Mouse (Mus musculus): ENCODE data around the gene Kiss1r. TPM values are rescaled to one million over a fixed set of nuclear protein-coding genes. Genes with fewer than 3 reads are reported as not detected.

Kiss1r gene
- polyA plus RNA-seq (2015; fragmentation: Nextera tagmentation; extraction: Ambion mirVana): 2.7 and 3.1 TPM in 2 replicates

DNA sequence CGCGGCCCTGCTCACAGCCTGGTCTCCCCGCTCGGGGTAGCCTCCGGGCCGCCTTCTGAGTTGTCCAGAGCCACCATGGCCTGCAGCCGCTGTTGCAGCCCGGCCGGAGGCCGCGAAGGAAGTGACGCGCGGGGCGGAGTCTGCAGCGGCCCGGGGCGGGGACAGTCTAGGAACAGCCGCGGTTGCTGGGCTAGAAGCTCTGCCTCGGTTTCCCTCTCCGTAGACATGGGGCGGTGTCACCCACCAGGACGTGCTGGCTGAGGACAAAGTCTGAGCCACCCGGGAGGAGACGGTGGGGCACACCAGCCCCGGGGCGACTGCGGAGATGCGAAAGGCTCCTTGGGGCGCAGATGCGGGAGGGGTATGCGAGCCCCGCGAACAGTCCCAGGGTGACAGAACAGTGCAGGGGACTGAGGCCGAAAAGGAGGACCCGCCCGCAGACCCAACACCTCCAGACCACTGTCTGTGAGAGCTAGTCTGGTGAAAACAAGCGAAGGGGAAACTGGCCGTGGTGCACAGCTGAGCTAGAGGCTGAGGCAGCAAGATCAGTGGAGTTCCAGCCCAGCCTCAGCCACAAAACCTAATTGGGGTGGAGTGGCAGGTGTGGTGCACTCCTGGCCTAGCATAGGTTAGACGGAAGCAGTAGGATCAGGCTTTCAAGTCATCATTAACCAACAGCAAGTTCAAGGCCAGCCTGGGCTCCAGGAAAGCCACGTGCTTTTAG lies at the start of gene Kiss1r:
Kiss1r (plus strand) TSS at position 164 of the 724 bp plus-strand sequence.
- Histone ChIP-seq H3K27me3 (peaks cover 44% of the 10 kb centered on the region), H3K36me3 (no peaks in the 10 kb centered on the region), H3K9ac (peak within 1 kb of the TSS; percentile 84), H3K27ac (replicated peaks) (peak within 1 kb of the TSS; percentile 75), H3K4me3 (peak within 1 kb of the TSS; percentile 55), H3K4me2 (peak within 1 kb of the TSS; percentile 79), H3K9me3 (no peaks in the 10 kb centered on the region), H3K4me1 (replicated peaks) (peaks cover 60% of the 10 kb centered on the region)
- ATAC-seq (ENCODE audit: low FRiP score, low read depth): peak; percentile 81
- WGBS: 2% methylated on average over 42 of the region's 42 CpGs

DNA sequence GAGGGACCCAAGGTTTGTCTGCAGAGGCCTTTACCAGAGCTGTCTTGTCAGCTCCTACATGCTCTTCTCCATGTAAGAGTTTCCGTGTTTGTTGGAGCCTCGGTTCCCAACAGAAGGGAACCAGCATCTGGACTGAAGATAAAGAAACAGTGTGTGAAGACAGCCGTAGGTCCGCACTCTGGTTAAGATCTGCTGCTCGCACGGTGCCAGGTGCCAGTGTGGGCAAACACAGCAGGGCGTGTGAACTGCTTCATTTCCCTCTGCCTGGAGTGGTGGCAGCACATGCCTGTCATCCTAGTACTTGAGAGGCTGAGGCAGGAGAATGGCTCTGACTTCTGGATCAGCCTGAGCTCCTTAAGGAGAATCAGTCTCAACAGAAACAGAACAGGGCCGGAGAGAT lies 44.9 kb upstream of the Kiss1r start:
- H3K9ac ChIP-seq: no peak overlapping the region
- no peak for ATAC-seq (ENCODE audit: low FRiP score, low read depth)
- H3K27me3 ChIP-seq: no peaks in the 10 kb centered on the region
- peaks cover 48% of the 10 kb centered on the region for H3K4me1 ChIP-seq (replicated peaks)
- WGBS: 88% methylated on average over 8 of the region's 8 CpGs
- H3K36me3 ChIP-seq: peaks cover 11% of the 10 kb centered on the region; the same call in 1 of the 2 replicates
- no peak overlapping the region for H3K27ac ChIP-seq (replicated peaks)
- H3K9me3 ChIP-seq: no peaks in the 10 kb centered on the region
- peak overlapping the region; percentile 74 for H3K4me2 ChIP-seq
- H3K4me3 ChIP-seq: peak overlapping the region; percentile 67

DNA sequence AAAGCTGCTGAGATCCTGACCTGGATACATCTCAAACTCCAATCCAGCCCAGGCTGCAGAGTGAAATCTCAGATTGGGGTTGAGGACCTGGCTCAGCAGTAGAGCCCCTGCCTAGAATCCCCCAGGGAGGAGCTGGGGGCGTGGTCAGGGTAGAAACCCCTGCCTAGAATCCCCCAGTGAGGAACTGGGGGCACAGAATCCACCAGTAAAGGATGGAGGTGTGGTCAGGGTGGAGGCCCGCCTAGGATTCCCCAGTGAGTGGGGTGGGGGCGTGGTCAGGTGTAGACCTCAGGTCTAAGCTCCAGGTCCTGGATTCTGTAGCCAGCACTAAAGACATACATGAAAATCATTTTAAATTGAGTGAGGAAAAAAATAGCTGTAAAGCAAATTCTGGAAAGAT lies 43.9 kb upstream of the Kiss1r start:
- H3K4me1 ChIP-seq (replicated peaks): peaks cover 42% of the 10 kb centered on the region
- no peak for ATAC-seq (ENCODE audit: low FRiP score, low read depth)
- 42% methylated on average over 3 of the region's 3 CpGs for WGBS
- peak overlapping the region; percentile 67 for H3K4me3 ChIP-seq
- H3K27ac ChIP-seq (replicated peaks): peak overlapping the region; percentile 96
- peak overlapping the region; percentile 74 for H3K4me2 ChIP-seq
- peaks cover 7% of the 10 kb centered on the region; the same call in 1 of the 2 replicates for H3K36me3 ChIP-seq
- peak overlapping the region; percentile 91 for H3K9ac ChIP-seq
- no peaks in the 10 kb centered on the region for H3K9me3 ChIP-seq
- no peaks in the 10 kb centered on the region for H3K27me3 ChIP-seq

DNA sequence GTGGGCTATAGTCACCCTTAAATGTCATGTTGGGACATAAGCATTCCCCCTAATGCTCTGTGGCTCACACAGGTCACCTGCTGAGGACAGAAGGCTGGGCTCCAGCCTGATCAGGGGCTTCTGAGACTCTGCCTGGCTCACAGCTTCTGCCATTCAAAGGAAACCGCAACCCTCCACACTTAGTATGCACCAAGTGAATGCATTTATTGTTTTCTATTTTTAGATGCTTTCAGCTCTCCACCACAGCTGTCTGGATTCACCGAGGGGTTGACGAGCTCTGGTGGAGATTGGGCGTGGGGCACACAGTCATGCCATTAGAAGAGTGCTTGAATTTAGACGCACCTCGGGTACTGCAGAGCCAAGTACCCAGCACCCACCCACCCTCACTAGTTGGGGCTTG lies 43.5 kb upstream of the Kiss1r start:
- H3K4me1 ChIP-seq (replicated peaks): peaks cover 42% of the 10 kb centered on the region
- WGBS: 3% methylated on average over 6 of the region's 6 CpGs
- peak overlapping the region; percentile 67 for H3K4me3 ChIP-seq
- peak overlapping the region; percentile 96 for H3K27ac ChIP-seq (replicated peaks)
- peak overlapping the region; percentile 74 for H3K4me2 ChIP-seq
- H3K9ac ChIP-seq: peak overlapping the region; percentile 91
- peaks cover 6% of the 10 kb centered on the region; the same call in 1 of the 2 replicates for H3K36me3 ChIP-seq
- H3K27me3 ChIP-seq: no peaks in the 10 kb centered on the region
- ATAC-seq (ENCODE audit: low FRiP score, low read depth): peak; percentile 12; the same call in 1 of the 2 replicates
- H3K9me3 ChIP-seq: no peaks in the 10 kb centered on the region

DNA sequence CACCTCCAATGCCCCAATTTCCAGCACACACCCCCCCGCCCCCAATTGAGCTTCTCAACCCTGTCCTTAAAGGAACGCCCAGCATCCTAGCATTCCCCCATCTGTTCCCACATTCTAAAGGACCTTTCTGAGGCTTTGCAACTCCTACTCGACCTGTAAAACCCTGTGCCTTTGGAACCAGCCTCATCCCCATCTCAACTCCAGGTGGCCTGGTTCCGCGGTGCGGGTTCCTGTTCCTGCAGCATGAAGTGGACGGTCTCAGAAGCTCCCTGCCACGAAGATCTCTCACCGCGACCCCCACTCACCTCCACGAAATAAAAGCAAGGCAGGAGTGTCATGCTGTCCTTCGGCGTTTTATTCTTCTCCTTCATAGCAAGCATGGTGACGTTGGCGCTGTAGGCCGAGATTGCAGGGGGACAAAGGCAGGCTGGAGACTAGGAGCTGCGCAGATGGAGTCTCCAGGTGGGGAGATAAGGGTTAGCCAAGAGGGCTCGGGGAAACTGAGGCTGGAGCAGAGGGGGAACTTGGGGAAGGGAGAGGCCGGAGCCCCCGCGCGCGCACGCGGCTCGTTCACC lies 43.0 kb upstream of the Kiss1r start:
- WGBS: 2% methylated on average over 26 of the region's 26 CpGs
- Histone ChIP-seq H3K4me1 (replicated peaks) (peaks cover 42% of the 10 kb centered on the region), H3K9me3 (no peaks in the 10 kb centered on the region), H3K9ac (peak overlapping the region; percentile 91), H3K4me3 (peak overlapping the region; percentile 67), H3K27ac (replicated peaks) (peak overlapping the region; percentile 96), H3K4me2 (peak overlapping the region; percentile 74), H3K36me3 (0 out of 2 replicates have a peak, but pooled peaks cover 4% of the 10 kb centered on the region), H3K27me3 (no peaks in the 10 kb centered on the region)
- peak; percentile 0; the same call in 1 of the 2 replicates for ATAC-seq (ENCODE audit: low FRiP score, low read depth)

DNA sequence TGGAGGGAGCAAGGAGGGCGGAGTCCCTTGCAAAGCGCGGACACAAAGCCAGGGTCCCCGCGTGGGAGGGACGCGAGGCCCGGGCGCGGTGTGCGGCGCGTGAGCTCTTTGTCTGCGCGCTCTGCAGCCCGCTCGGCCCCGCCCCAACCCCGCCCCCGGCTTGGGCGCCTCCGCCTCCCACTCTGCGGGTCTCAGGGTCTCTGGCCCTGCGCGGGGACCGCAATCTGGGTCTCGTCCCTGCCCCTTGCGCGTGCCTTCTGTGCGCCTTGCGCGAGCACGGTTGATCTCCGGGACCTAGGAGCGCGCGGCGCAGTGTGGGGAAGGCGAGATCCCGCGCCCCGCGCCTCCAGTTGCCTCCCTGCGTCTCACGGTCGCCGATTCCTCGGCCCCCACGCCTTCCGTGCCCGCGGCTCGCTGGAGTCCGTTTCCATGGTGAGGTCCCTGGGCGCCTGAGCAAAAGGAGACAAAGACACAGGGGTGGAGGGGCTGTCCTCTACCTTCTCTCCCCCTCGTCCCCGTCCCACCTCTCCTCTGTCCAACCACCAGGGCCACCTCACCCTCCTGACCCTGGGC lies 42.4 kb upstream of the Kiss1r start, which contains the start of the genes Prtn3 and Plppr3:
Prtn3 (plus strand) TSS at position 187 of the 573 bp plus-strand sequence.
Plppr3 (minus strand) TSS at position 345 of the 573 bp plus-strand sequence.
- peak; percentile 94 for ATAC-seq (ENCODE audit: low FRiP score, low read depth)
- Histone ChIP-seq H3K4me2 (peak within 1 kb of the TSS; percentile 74), H3K4me1 (replicated peaks) (peaks cover 36% of the 10 kb centered on the region), H3K27me3 (no peaks in the 10 kb centered on the region), H3K9ac (peak within 1 kb of the TSS; percentile 91), H3K4me3 (peak within 1 kb of the TSS; percentile 67), H3K9me3 (no peaks in the 10 kb centered on the region), H3K36me3 (0 out of 2 replicates have a peak, but pooled peaks cover 4% of the 10 kb centered on the region), H3K27ac (replicated peaks) (peak within 1 kb of the TSS; percentile 96)
- WGBS: 0% methylated on average over 49 of the region's 57 CpGs

DNA sequence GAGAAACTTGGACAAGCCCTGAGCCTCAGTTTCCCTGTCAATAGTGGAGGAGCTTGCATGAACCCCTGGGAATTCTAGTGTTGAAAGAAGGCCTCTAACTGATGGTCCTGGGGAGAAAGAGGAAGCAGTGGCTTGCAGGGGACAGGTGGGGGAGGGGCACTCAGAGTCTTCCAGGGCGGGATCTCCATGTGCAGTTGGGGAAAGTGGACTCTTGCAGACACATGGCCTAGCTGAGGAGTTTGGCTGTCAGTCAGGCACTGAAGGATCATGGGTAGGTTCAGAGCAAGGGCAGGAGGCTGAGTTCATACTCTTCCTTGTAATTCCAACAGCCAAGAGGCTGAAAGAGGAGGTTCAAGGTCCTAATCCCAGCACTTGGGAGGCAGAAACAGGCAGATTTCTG lies 39.6 kb upstream of the Kiss1r start:
- Histone ChIP-seq H3K4me2 (no peak overlapping the region), H3K9ac (no peak overlapping the region), H3K36me3 (no peaks in the 10 kb centered on the region), H3K27ac (replicated peaks) (no peak overlapping the region), H3K4me1 (replicated peaks) (peaks cover 21% of the 10 kb centered on the region), H3K27me3 (peaks cover 10% of the 10 kb centered on the region), H3K9me3 (no peaks in the 10 kb centered on the region), H3K4me3 (no peak overlapping the region)
- ATAC-seq (ENCODE audit: low FRiP score, low read depth): no peak
- 71% methylated on average over 1 of the region's 1 CpGs for WGBS

DNA sequence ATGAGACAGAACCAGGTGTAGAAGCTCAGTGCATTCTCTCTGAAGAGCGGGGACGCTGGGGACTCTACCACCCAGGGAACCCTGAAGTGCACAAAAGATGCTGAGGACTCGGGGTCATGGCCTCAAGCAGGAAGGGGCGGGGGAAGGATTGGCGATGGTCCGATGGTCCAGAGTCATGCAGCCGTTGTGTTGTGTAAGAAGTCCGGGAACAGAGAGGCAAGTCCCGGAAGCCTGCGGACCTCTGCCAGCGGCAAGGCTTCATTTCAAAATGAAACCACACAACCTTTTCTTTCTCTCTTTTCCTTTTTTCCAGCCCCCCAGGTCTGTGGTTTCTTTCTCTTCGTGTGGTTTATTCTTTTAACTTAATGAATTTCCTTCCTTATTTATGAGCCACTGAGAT lies 39.0 kb upstream of the Kiss1r start:
- WGBS: 31% methylated on average over 12 of the region's 12 CpGs
- H3K4me2 ChIP-seq: no peak overlapping the region
- H3K36me3 ChIP-seq: no peaks in the 10 kb centered on the region
- no peaks in the 10 kb centered on the region for H3K9me3 ChIP-seq
- no peak overlapping the region for H3K4me3 ChIP-seq
- H3K27ac ChIP-seq (replicated peaks): no peak overlapping the region
- H3K9ac ChIP-seq: no peak overlapping the region
- H3K27me3 ChIP-seq: peaks cover 16% of the 10 kb centered on the region
- ATAC-seq (ENCODE audit: low FRiP score, low read depth): no peak
- peaks cover 21% of the 10 kb centered on the region for H3K4me1 ChIP-seq (replicated peaks)

DNA sequence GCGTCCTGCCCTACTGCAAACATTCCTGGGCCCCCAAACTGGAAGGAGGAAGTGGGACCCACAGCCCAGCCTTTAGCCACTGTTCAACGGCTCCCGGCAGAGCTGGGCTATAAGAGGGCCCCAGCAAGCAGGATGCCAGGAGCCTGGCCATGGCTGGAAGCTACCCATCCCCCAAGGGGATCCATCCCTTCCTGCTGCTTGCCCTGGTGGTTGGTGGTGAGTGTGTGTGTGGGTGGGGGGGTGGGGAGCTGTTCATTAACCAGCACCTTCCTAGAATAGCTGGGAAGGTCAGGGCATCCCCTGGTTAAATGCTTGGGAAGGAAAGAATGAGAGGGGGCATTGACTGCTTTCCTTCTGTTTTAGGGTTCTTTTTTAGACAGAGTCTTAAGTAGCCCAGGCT lies 37.2 kb upstream of the Kiss1r start:
- Histone ChIP-seq H3K36me3 (no peaks in the 10 kb centered on the region), H3K27ac (replicated peaks) (no peak overlapping the region), H3K4me1 (replicated peaks) (peaks cover 18% of the 10 kb centered on the region), H3K4me3 (no peak overlapping the region), H3K27me3 (peaks cover 18% of the 10 kb centered on the region), H3K9ac (no peak overlapping the region), H3K4me2 (no peak overlapping the region), H3K9me3 (no peaks in the 10 kb centered on the region)
- no peak for ATAC-seq (ENCODE audit: low FRiP score, low read depth)
- 27% methylated on average over 3 of the region's 3 CpGs for WGBS

DNA sequence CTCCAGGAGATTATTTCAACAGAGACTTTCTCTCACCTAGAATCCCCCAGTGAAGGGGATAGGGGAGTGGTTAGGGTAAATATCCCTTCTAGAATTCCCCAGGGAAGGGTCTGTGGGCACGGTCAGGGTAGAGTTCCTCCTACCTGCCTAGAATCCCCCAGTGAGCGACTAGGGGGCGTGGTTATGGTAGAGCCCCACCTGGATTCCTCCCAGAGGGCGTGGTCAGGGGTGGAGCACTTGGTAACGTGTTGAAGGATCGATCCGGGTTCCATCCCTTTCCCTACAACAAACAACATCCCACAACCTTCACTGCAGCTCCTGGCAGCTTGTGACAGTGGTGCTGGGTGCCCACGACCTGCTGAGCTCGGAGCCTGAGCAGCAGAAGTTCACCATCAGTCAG lies 36.0 kb upstream of the Kiss1r start:
- Histone ChIP-seq H3K4me1 (replicated peaks) (peaks cover 10% of the 10 kb centered on the region), H3K4me2 (no peak overlapping the region), H3K9ac (no peak overlapping the region), H3K27ac (replicated peaks) (no peak overlapping the region), H3K4me3 (no peak overlapping the region), H3K9me3 (no peaks in the 10 kb centered on the region), H3K36me3 (no peaks in the 10 kb centered on the region), H3K27me3 (peaks cover 18% of the 10 kb centered on the region)
- ATAC-seq (ENCODE audit: low FRiP score, low read depth): no peak
- WGBS: 21% methylated on average over 9 of the region's 9 CpGs

DNA sequence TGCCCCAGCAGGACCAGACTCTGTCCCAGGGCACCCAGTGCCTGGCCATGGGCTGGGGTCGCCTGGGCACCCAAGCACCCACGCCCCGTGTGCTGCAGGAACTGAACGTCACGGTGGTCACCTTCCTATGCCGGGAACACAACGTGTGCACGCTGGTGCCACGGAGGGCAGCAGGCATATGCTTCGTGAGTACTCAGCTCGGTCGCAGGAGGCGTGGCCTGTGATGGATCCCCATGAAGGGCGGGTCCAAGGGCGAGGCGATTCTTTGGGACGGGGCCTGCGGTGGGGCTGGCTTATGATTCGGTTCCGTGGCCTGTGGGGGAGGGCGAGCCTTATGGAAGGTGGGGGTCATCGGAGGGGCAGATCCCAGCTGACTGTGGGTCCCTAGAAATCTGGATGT lies 34.8 kb upstream of the Kiss1r start:
- Histone ChIP-seq H3K4me1 (replicated peaks) (peaks cover 10% of the 10 kb centered on the region), H3K4me2 (peak overlapping the region; percentile 35), H3K9me3 (no peaks in the 10 kb centered on the region), H3K9ac (no peak overlapping the region), H3K27me3 (peaks cover 18% of the 10 kb centered on the region), H3K27ac (replicated peaks) (no peak overlapping the region), H3K4me3 (no peak overlapping the region), H3K36me3 (no peaks in the 10 kb centered on the region)
- WGBS: 8% methylated on average over 22 of the region's 22 CpGs
- ATAC-seq (ENCODE audit: low FRiP score, low read depth): no peak
